Mouse (Mus musculus) kidney, postnatal 4 days (tissue): ENCODE measurements around the gene Rpap1.
"Not testable (repeated sequence)": the region's sequence is repeated elsewhere in the genome, so short reads cannot be mapped to it uniquely, and the experiment has no call there.

Experiments
- DNase-seq, 2 experiments: peaks; one replicate each; pipeline ENCODE4 v3.0.0; 2021; ENCODE audit warnings: mixed read lengths in 2 of 2

Gene Rpap1

DNA sequence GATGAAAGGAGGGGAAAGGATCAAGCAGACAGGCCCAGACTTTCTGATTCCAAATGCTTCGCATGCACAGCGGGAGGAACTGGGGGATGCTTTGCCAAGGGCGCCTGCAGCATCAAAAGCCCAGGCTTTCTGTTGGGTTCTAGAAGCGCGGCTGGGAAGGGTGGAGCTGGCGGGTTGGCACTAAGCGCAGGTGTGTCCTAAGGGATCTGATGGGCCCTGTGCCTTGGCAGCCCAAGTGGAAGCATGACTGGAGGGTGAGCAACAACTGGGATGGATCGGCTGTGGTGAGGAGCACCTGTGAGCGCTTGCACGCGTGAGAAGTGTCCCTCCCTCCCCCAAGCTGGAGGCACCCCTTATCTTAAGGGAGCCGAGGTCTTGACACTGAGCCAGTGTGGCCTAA, 50.2 kb downstream of the Rpap1 start:
- no peak for DNase-seq

DNA sequence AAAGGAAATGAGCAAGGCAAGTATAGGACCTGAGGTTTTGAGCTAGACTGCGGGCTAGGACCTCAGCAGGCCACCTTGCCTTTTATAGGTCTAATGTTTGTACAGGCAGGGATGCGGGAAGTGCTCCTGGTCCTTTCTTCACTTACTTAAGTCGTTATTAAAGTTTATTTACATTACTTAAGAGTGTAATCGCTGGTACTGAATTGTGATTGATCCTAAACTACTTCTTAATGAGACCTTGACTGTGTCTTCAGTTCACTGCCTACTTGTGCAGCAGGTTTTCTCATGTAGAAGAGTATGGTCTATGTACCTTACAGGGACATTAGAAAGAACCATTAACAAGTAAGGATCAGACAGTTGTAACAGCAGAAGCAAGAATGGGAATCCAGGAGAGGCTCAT, 56.6 kb downstream of the Rpap1 start:
- DNase-seq: no peak

DNA sequence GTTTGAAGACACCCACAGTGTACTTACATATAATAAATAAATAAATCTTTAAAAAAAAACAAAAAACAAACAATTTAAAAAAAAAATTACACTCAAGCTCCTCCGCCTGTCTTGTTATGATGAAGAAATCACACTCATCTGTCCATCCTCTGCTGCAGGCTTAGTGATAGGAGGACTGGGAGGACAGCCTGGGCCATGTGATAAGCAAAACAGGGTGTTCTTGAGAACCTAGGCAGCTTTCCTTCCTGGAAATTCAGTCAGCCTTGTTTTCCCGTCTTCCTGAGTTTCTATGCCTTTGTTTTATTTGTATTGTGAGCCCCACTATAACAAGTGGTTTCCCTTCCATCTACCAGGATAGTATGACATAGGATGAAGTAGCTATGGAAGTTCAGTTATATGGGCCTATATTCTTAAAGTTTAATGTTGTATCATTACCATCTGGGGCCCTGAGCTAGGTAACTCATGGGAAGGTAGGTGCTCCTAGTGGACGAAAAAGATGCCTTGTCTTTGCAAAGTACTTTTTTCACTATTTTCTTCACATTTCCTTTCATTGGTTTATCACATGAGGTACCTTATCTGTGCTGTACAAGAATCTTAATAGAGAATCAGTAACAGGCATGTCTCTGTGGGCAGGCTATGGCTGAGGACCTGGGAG, 59.4 kb downstream of the Rpap1 start:
- no peak for DNase-seq

DNA sequence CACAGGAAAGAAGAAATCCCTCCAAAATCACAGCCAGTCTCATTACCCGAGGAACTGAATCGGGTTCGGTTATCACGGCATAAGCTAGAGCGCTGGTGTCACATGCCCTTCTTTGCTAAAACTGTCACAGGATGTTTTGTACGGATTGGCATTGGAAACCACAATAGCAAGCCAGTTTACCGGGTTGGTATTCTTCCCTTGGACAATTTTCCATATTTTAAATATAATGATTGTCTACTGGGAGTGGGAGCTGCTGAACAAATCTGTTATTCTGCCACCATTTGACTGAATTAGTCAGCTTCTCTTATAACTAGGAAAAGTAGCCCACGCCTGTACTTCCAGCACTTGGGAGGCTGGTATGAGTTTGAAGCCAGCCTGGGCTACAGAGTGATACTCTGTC, 66.3 kb downstream of the Rpap1 start:
- DNase-seq: no peak

DNA sequence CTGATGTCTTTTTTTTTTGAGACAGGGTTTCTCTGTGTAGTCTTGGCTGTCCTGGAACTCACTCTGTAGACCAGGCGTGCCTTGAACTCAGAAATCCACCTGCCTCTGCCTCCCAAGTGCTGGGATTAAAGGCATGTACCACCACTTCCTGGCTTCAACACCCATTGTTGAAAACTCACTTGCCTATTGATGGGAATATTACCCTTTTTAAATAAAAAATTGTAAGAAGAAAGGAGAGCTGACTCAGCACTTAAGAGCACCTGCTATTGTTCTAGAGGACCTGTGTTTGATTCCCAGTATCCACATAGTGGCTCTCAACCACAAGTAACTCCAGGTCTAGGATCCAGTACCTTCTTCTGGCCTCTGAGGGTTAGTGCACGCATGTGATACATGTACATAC, 71.5 kb downstream of the Rpap1 start:
- DNase-seq: not testable (repeated sequence)
